Mouse (Mus musculus) neural tube, embryonic 11.5 days (tissue): ENCODE measurements around the gene Urm1. TPM values are rescaled to one million over a fixed set of nuclear protein-coding genes. Genes with fewer than 3 reads are reported as not detected.
"Not testable (repeated sequence)": the region's sequence is repeated elsewhere in the genome, so short reads cannot be mapped to it uniquely, and the experiment has no call there.

Experiments
- ATAC-seq: fragments of 200-750 bp; cut with Nextera tagmentation; 2 replicates; pipeline ENCODE4 v1.8.0; 2017; ENCODE audit warnings: moderate number of reproducible peaks, mild to moderate bottlenecking, moderate TSS enrichment, moderate library complexity; ENCODE audit not compliant: insufficient read depth, low FRiP score, low TSS enrichment
- DNase-seq: peaks from one replicate; pipeline ENCODE4 v3.0.0-alpha.2; 2015; ENCODE audit warnings: low spot score
- H3K27ac ChIP-seq: fragments of 300-500 bp; sonication (generic); 2 replicates; pipeline ENCODE4 v1.5.1; 2014; ENCODE audit warnings: low read depth, mild to moderate bottlenecking, low read length
- H3K27me3 ChIP-seq: fragments of 300-500 bp; sonication (generic); 2 replicates; pipeline ENCODE4 v1.6.1; 2014; ENCODE audit warnings: mild to moderate bottlenecking, low read length, mixed read lengths; ENCODE audit not compliant: control insufficient read depth, insufficient read depth
- H3K36me3 ChIP-seq: fragments of 300-500 bp; sonication (generic); 2 replicates; pipeline ENCODE4 v1.6.1; 2014; ENCODE audit warnings: mild to moderate bottlenecking, low read length, moderate library complexity, mixed read lengths; ENCODE audit not compliant: control insufficient read depth, insufficient read depth
- H3K4me1 ChIP-seq: fragments of 300-500 bp; sonication (generic); 2 replicates; pipeline ENCODE4 v1.6.1; 2014; ENCODE audit warnings: low read length, mixed read lengths; ENCODE audit not compliant: control insufficient read depth, insufficient read depth
- H3K4me2 ChIP-seq: fragments of 300-500 bp; sonication (generic); 2 replicates; pipeline ENCODE4 v1.6.1; 2014; ENCODE audit warnings: low read depth, mild to moderate bottlenecking, moderate library complexity
- H3K4me3 ChIP-seq: fragments of 300-500 bp; sonication (generic); 2 replicates; pipeline ENCODE4 v1.5.1; 2014; ENCODE audit warnings: low read depth, low read length
- H3K9ac ChIP-seq: fragments of 300-500 bp; sonication (generic); 2 replicates; pipeline ENCODE4 v1.6.1; 2014; ENCODE audit warnings: mild to moderate bottlenecking, low read length
- H3K9me3 ChIP-seq: fragments of 300-500 bp; sonication (generic); 2 replicates; pipeline ENCODE4 v1.6.1; 2016; ENCODE audit warnings: low read length; ENCODE audit not compliant: control insufficient read depth
- WGBS: fragments of 180-500 bp; shearing (Covaris S2); extraction: QIAGEN DNeasy Blood & Tissue Kit; methylation state at CpG from one replicate; pipeline ENCODE4 v1.1.7; 2014; 5-methylcytosine and 5-hydroxymethylcytosine counted together
- microRNA-seq: library from miRNA; unstranded; fragments of <30 nt; microRNA quantifications from one replicate; pipeline ENCODE4, GENCODE M21; 2016
- polyA plus RNA-seq: library from polyadenylated mRNA; unstranded; fragments of >200 nt; fragmentation: Nextera tagmentation; extraction: Ambion mirVana; gene quantifications from 2 replicates; pipeline ENCODE4 v1.2.1, GENCODE M21; 2014

Urm1 gene
- polyA plus RNA-seq, 1 experiment from 2014 or later = 23.9 TPM

GRCm38 (mm10) chr2:29886659-29887292 is 66.9 kb downstream of the Urm1 start:
- WGBS = 89% methylated on average over 9 of the region's 9 CpGs
- not testable (repeated sequence) for DNase-seq, H3K4me2 ChIP-seq, H3K27me3 ChIP-seq, H3K36me3 ChIP-seq, H3K9ac ChIP-seq, H3K9me3 ChIP-seq, H3K27ac ChIP-seq, H3K4me3 ChIP-seq, ATAC-seq, H3K4me1 ChIP-seq

DNA sequence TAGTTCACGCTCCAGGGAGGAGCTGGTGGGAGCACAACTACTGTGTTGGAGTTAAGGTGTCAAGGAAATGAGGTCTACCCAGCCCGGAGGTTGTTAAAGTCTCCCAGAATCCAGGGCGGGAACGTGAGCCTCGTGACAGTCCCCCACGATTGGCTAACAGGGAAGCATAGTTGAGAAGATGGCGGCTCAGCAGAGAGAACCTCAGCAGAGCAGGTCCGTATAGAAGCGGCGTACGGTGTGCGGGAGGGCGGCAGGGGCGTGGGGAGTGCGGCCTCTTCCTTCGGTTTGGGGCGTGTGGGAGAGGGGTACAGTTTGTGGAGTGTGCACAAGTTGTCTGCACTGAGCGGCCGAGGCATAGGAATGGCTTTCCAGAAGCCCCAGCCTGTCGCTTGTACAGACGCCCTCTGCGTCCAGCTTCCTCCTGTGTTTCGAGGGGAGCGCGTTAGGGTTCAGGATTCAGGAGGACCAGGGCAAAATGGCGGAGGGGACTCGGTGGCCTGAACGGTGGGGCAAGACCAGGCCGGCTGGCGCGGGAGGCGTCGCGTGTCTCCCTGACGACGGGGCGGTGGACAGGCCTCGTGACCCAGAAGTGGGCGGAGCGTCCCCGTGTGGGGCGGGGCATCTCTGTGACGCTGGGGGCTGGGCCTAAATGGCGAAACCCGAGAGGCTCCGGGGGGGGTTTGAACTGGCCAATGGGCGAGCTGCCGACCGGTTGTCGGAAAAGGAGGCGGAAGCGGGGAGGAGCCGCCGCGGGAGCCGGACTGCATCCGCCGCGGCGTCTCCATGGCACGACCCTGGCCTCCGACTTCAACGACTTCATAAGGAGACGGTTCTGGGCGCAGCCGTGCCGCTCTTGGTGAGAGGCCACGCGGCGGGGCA is 69.4 kb downstream of the Urm1 start, which contains the start of gene Odf2:
Gene Odf2, plus strand, starts transcription at position 156 of the 879 bp plus-strand sequence.
- Histone ChIP-seq H3K27ac (peak within 1 kb of the TSS; percentile 88), H3K9me3 (no peaks in the 10 kb centered on the region), H3K27me3 (no peaks in the 10 kb centered on the region), H3K4me2 (peak within 1 kb of the TSS; percentile 83), H3K4me1 (peaks cover 5% of the 10 kb centered on the region), H3K36me3 (peaks cover 16% of the 10 kb centered on the region), H3K4me3 (peak within 1 kb of the TSS; percentile 100), H3K9ac (peak within 1 kb of the TSS; percentile 91)
- ATAC-seq = peak; percentile 87
- 1% methylated on average over 68 of the region's 70 CpGs for WGBS
- DNase-seq = peak; percentile 100

DNA sequence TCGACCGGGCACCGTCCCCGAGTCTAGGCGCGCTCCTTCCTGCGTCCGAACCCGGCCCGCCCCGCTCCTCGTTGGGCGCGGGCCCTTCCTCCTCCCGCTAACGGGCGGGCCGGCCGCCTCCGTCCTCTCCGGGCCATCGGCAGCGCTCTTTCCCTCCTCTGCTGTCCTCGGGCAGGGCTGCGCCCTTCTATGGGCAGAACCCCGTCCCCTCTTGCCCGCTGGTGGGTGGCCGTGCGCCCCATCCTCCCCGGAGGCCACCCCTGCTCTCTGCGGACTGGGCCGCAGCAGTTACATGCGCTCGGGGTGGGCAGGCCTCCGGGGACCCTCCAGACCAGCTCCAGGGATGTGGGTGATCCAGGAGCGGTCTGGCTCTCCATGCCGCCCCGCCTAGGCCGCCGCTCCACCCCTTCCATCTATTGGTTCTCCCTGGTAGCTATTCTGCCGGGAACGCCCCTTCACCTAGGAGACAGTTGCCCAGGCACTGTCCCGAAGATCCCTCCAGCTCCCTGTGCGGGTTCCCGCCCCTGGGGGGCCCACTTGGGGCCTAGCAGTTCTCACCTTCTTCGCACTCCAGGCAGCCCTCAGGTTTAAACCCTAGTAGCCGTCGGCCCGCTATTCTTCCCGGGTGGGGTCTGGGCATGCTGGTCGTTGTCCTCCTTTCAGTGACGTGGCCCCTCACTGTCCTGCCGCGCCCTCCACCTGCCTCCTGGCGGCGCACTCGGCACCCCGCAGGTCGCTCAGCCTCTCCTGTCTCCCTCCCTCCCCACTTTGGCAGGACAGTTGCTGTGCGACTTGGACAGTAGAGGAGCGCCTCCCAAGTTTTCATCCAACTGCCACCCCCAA is 70.3 kb downstream of the Urm1 start:
- Histone ChIP-seq H3K36me3 (peaks cover 16% of the 10 kb centered on the region), H3K4me2 (peak overlapping the region; percentile 83), H3K4me1 (peaks cover 5% of the 10 kb centered on the region), H3K27me3 (no peaks in the 10 kb centered on the region), H3K9me3 (no peaks in the 10 kb centered on the region), H3K27ac (peak overlapping the region; percentile 88), H3K9ac (peak overlapping the region; percentile 91), H3K4me3 (peak overlapping the region; percentile 100)
- DNase-seq = peak; percentile 88
- WGBS = under 1% methylated on average over 52 of the region's 61 CpGs
- ATAC-seq = peak; percentile 93

DNA sequence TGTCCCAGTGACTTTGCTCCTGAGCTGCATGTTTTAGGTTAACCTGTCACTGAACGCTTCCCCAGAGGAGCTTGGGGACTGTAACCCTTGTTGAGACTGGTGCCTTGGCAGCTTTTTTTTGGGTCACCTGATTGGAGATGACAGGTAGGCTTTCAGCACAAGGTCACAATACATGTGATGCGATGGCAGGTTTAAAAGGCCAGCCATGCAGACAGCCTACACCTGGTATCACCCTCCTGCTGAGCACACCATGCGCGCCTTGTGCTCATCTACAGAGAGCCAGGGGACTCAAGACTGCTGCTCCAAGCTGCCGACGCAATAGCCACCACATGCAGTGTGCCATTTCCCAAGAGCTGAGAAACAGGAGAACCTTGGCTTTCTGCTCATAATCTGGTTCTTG is 71.9 kb downstream of the Urm1 start:
- WGBS = 91% methylated on average over 6 of the region's 6 CpGs
- no peak overlapping the region for H3K4me2 ChIP-seq
- no peak overlapping the region for H3K27ac ChIP-seq
- H3K36me3 ChIP-seq = peaks cover 20% of the 10 kb centered on the region
- ATAC-seq (no peak), DNase-seq (no peak)
- H3K27me3 ChIP-seq = no peaks in the 10 kb centered on the region
- H3K4me1 ChIP-seq = peaks cover 5% of the 10 kb centered on the region
- no peak overlapping the region for H3K9ac ChIP-seq
- no peak overlapping the region for H3K4me3 ChIP-seq
- no peaks in the 10 kb centered on the region for H3K9me3 ChIP-seq

Small RNA genes lying within 50 kb of the gene (microRNA-seq; reads per million reads assigned to microRNA genes)
- not detected for gene Mir219a-2
- gene Mir219b = not detected

Other genes starting within 250 kb of the Urm1 start
- 21.3 and 23.5 TPM in 2 replicates for gene Rapgef1, start 200.4 kb upstream of the Urm1 start, polyA plus RNA-seq
- not detected in 2 replicates for gene Gm13420, start 68.4 kb upstream of the Urm1 start, polyA plus RNA-seq
- not detected in 2 replicates for gene Gm13547, start 60.8 kb upstream of the Urm1 start, polyA plus RNA-seq
- gene Coq4, start 32.6 kb upstream of the Urm1 start, polyA plus RNA-seq = 41.8 and 46.6 TPM in 2 replicates
- 31.4 and 33.9 TPM in 2 replicates for gene Trub2, start 31.6 kb upstream of the Urm1 start, polyA plus RNA-seq
- 20.5 and 20.8 TPM in 2 replicates for gene Slc27a4, start 17.4 kb upstream of the Urm1 start, polyA plus RNA-seq
- gene Cercam, start 49.1 kb downstream of the Urm1 start, polyA plus RNA-seq = 17.5 and 20.2 TPM in 2 replicates
- 74.6 and 78.9 TPM in 2 replicates for gene Odf2, start 69.1 kb downstream of the Urm1 start, polyA plus RNA-seq
- gene Gle1, start 115.4 kb downstream of the Urm1 start, polyA plus RNA-seq = 61.5 and 71.3 TPM in 2 replicates
- gene Sptan1, start 145.5 kb downstream of the Urm1 start, polyA plus RNA-seq = 194 and 196 TPM in 2 replicates
- gene Wdr34, start 228.8 kb downstream of the Urm1 start, polyA plus RNA-seq = 29.3 and 30.6 TPM in 2 replicates
- 647 and 654 TPM in 2 replicates for gene Set, start 237.3 kb downstream of the Urm1 start, polyA plus RNA-seq